Mouse (Mus musculus): ENCODE measurements around the gene Tex30. TPM values are rescaled to one million over a fixed set of nuclear protein-coding genes. Genes with fewer than 3 reads are reported as not detected.

The Tex30 gene
- 106 and 109 TPM in 2 replicates for polyA plus RNA-seq (2016; fragmentation: Nextera tagmentation; extraction: Ambion mirVana)

GRCm38 (mm10) chr1:44102259-44102717, at the start of gene Tex30:
Gene Tex30, minus strand, starts transcription at chr1:44102441.
- under 1% methylated on average over 55 of the region's 55 CpGs for WGBS
- peak within 1 kb of the TSS; percentile 68 for H3K4me2 ChIP-seq
- H3K9ac ChIP-seq: peak within 1 kb of the TSS; percentile 88
- H3K36me3 ChIP-seq (replicated peaks): peaks cover 24% of the 10 kb centered on the region
- peak within 1 kb of the TSS; percentile 93 for H3K27ac ChIP-seq
- H3K4me3 ChIP-seq (replicated peaks): peak within 1 kb of the TSS; percentile 83
- H3K27me3 ChIP-seq: no peaks in the 10 kb centered on the region
- peaks cover 13% of the 10 kb centered on the region for H3K4me1 ChIP-seq
- ATAC-seq (ENCODE audit: low FRiP score): peak; percentile 97
- H3K9me3 ChIP-seq: no peaks in the 10 kb centered on the region

- Histone ChIP-seq H3K9me3 (no peaks in the 10 kb centered on the region), H3K9ac (peak overlapping the region; percentile 71), H3K4me2 (peak overlapping the region; percentile 62), H3K4me3 (replicated peaks) (peak overlapping the region; percentile 59), H3K27me3 (no peaks in the 10 kb centered on the region), H3K4me1 (no peaks in the 10 kb centered on the region; the same call in 1 of the 2 replicates), H3K36me3 (replicated peaks) (peaks cover 5% of the 10 kb centered on the region; the same call in 1 of the 2 replicates), H3K27ac (no peak overlapping the region)
- no peak for ATAC-seq (ENCODE audit: low FRiP score)
- WGBS: 39% methylated on average over 6 of the region's 6 CpGs
Measured at GRCm38 (mm10) chr1:44148706-44149105, 46.5 kb upstream of the Tex30 start.

GRCm38 (mm10) chr1:44147563-44148381, 45.5 kb upstream of the Tex30 start, which contains the start of gene Ercc5:
Gene Ercc5, plus strand, starts transcription at chr1:44147744.
- Histone ChIP-seq H3K4me1 (no peaks in the 10 kb centered on the region; the same call in 1 of the 2 replicates), H3K27me3 (no peaks in the 10 kb centered on the region), H3K4me3 (replicated peaks) (peak within 1 kb of the TSS; percentile 59), H3K36me3 (replicated peaks) (peaks cover 13% of the 10 kb centered on the region), H3K4me2 (peak within 1 kb of the TSS; percentile 62), H3K9me3 (no peaks in the 10 kb centered on the region), H3K27ac (peak within 1 kb of the TSS; percentile 97), H3K9ac (peak within 1 kb of the TSS; percentile 71)
- peak; percentile 96 for ATAC-seq (ENCODE audit: low FRiP score)
- under 1% methylated on average over 66 of the region's 66 CpGs for WGBS

GRCm38 (mm10) chr1:44142747-44143146, 40.5 kb upstream of the Tex30 start:
- H3K4me2 ChIP-seq: no peak overlapping the region
- no peaks in the 10 kb centered on the region for H3K27me3 ChIP-seq
- no peaks in the 10 kb centered on the region for H3K9me3 ChIP-seq
- H3K9ac ChIP-seq: no peak overlapping the region
- peaks cover 38% of the 10 kb centered on the region for H3K36me3 ChIP-seq (replicated peaks)
- no peak overlapping the region for H3K4me3 ChIP-seq (replicated peaks)
- no peak overlapping the region for H3K27ac ChIP-seq
- ATAC-seq (ENCODE audit: low FRiP score): no peak
- no peaks in the 10 kb centered on the region; the same call in 1 of the 2 replicates for H3K4me1 ChIP-seq
- WGBS: 89% methylated on average over 5 of the region's 5 CpGs

GRCm38 (mm10) chr1:44140232-44140631, 38.0 kb upstream of the Tex30 start:
- Histone ChIP-seq H3K27me3 (no peaks in the 10 kb centered on the region), H3K4me3 (replicated peaks) (no peak overlapping the region), H3K36me3 (replicated peaks) (peaks cover 46% of the 10 kb centered on the region), H3K27ac (no peak overlapping the region), H3K4me2 (no peak overlapping the region), H3K9me3 (no peaks in the 10 kb centered on the region), H3K9ac (no peak overlapping the region), H3K4me1 (no peaks in the 10 kb centered on the region)
- WGBS: 91% methylated on average over 4 of the region's 4 CpGs
- no peak for ATAC-seq (ENCODE audit: low FRiP score)

GRCm38 (mm10) chr1:44129929-44130581, 27.8 kb upstream of the Tex30 start:
- H3K9me3 ChIP-seq: no peaks in the 10 kb centered on the region
- no peak overlapping the region for H3K9ac ChIP-seq
- H3K4me3 ChIP-seq (replicated peaks): no peak overlapping the region
- ATAC-seq (ENCODE audit: low FRiP score): no peak
- H3K36me3 ChIP-seq (replicated peaks): peaks cover 43% of the 10 kb centered on the region
- H3K4me1 ChIP-seq: no peaks in the 10 kb centered on the region
- 92% methylated on average over 4 of the region's 4 CpGs for WGBS
- H3K27ac ChIP-seq: no peak overlapping the region
- no peak overlapping the region for H3K4me2 ChIP-seq
- no peaks in the 10 kb centered on the region for H3K27me3 ChIP-seq

GRCm38 (mm10) chr1:44125590-44125989, 23.3 kb upstream of the Tex30 start:
- Histone ChIP-seq H3K4me1 (peaks cover 7% of the 10 kb centered on the region), H3K4me3 (replicated peaks) (no peak overlapping the region), H3K9me3 (no peaks in the 10 kb centered on the region), H3K36me3 (replicated peaks) (peaks cover 31% of the 10 kb centered on the region), H3K27ac (no peak overlapping the region), H3K27me3 (no peaks in the 10 kb centered on the region), H3K4me2 (no peak overlapping the region), H3K9ac (no peak overlapping the region)
- WGBS: 94% methylated on average over 4 of the region's 4 CpGs
- no peak for ATAC-seq (ENCODE audit: low FRiP score)

- Histone ChIP-seq H3K27ac (no peak overlapping the region), H3K4me2 (no peak overlapping the region), H3K36me3 (replicated peaks) (peaks cover 10% of the 10 kb centered on the region; the same call in 1 of the 2 replicates), H3K9me3 (no peaks in the 10 kb centered on the region), H3K9ac (no peak overlapping the region), H3K4me1 (peaks cover 18% of the 10 kb centered on the region), H3K27me3 (no peaks in the 10 kb centered on the region), H3K4me3 (replicated peaks) (no peak overlapping the region)
- WGBS: 90% methylated on average over 3 of the region's 3 CpGs
- ATAC-seq (ENCODE audit: low FRiP score): no peak
Measured at GRCm38 (mm10) chr1:44122256-44122655, 20.0 kb upstream of the Tex30 start.

- no peaks in the 10 kb centered on the region for H3K9me3 ChIP-seq
- H3K27ac ChIP-seq: peak overlapping the region; percentile 97
- H3K4me3 ChIP-seq (replicated peaks): peak overlapping the region; percentile 75
- peak overlapping the region; percentile 79 for H3K4me2 ChIP-seq
- H3K4me1 ChIP-seq: peaks cover 18% of the 10 kb centered on the region
- peaks cover 10% of the 10 kb centered on the region for H3K36me3 ChIP-seq (replicated peaks)
- H3K9ac ChIP-seq: peak overlapping the region; percentile 88
- no peak for ATAC-seq (ENCODE audit: low FRiP score)
- WGBS: 4% methylated on average over 6 of the region's 6 CpGs
- no peaks in the 10 kb centered on the region for H3K27me3 ChIP-seq
Measured at GRCm38 (mm10) chr1:44120074-44120406, 17.8 kb upstream of the Tex30 start.

GRCm38 (mm10) chr1:44119201-44120073, 17.2 kb upstream of the Tex30 start:
- H3K9ac ChIP-seq: peak overlapping the region; percentile 88
- peaks cover 18% of the 10 kb centered on the region for H3K4me1 ChIP-seq
- under 1% methylated on average over 43 of the region's 43 CpGs for WGBS
- peak overlapping the region; percentile 79 for H3K4me2 ChIP-seq
- H3K27ac ChIP-seq: peak overlapping the region; percentile 97
- peak; percentile 89 for ATAC-seq (ENCODE audit: low FRiP score)
- H3K36me3 ChIP-seq (replicated peaks): peaks cover 16% of the 10 kb centered on the region
- H3K9me3 ChIP-seq: no peaks in the 10 kb centered on the region
- H3K4me3 ChIP-seq (replicated peaks): peak overlapping the region; percentile 75
- no peaks in the 10 kb centered on the region for H3K27me3 ChIP-seq

GRCm38 (mm10) chr1:44118239-44119054, 16.2 kb upstream of the Tex30 start, which contains the start of the genes Kdelc1 and Bivm:
Gene Kdelc1, minus strand, starts transcription at chr1:44118808.
Gene Bivm, plus strand, starts transcription at chr1:44118957.
- Histone ChIP-seq H3K27ac (peak within 1 kb of the TSS; percentile 97), H3K36me3 (replicated peaks) (peaks cover 22% of the 10 kb centered on the region), H3K27me3 (no peaks in the 10 kb centered on the region), H3K9ac (peak within 1 kb of the TSS; percentile 88), H3K4me3 (replicated peaks) (peak within 1 kb of the TSS; percentile 75), H3K4me2 (peak within 1 kb of the TSS; percentile 79), H3K4me1 (peaks cover 18% of the 10 kb centered on the region), H3K9me3 (no peaks in the 10 kb centered on the region)
- WGBS: under 1% methylated on average over 39 of the region's 39 CpGs
- peak; percentile 96 for ATAC-seq (ENCODE audit: low FRiP score)
